Mouse (Mus musculus): ENCODE data around the gene Il5ra. TPM values are rescaled to one million over a fixed set of nuclear protein-coding genes. Genes with fewer than 3 reads are reported as not detected.

The Il5ra gene
- polyA plus RNA-seq (2012; fragmentation: generic; extraction: Trizol) = not detected

DNA sequence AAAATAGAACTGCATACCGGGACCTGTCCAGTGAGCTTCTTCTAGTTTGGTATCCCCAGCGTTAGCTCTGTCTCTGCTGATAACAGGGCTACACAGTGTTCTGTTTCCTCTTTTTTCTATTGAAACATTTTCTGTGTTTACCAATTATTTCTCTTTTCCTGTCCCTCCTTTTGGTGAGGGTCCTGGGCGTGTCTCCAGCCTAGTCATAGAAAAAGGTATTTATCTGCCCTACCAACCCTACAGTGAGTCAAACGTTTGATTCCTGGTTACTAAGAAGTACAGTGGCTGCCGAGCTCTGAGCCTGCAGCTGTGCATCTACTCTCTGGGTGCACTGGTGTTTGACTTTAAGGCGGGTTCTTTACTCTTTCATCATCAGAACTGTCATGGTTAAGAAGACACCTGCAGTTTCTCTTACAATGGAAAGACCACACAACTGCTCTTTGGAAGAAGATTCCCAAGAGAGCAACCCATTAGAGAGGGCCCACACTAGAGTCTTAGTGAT is at the start of gene Il5ra:
Gene Il5ra (minus strand): TSS at position 151 of the 502 bp plus-strand sequence.
- Histone ChIP-seq H3ac (ENCODE audit: control insufficient read depth, insufficient read length) (no peak within 1 kb of the TSS), H3K27me3 (ENCODE audit: control insufficient read depth, insufficient read depth, insufficient read length) (no peaks in the 10 kb centered on the region), H3K4me2 (ENCODE audit: low read depth) (no peak within 1 kb of the TSS), H3K79me2 (ENCODE audit: control insufficient read depth, insufficient read depth) (no peaks in the 10 kb centered on the region), H3K36me3 (ENCODE audit: control insufficient read depth, insufficient read depth) (no peaks in the 10 kb centered on the region), H3K4me3 (no peak within 1 kb of the TSS)
- no peak for TF ChIP-seq POLR2AphosphoS2 (IDR thresholded peaks at IDR 0.05; ENCODE audit: insufficient read length, low read depth)

- TF ChIP-seq REST (IDR thresholded peaks at IDR 0.05; ENCODE audit: insufficient read depth, insufficient read length) (no peak), MAX (IDR thresholded peaks at IDR 0.05; ENCODE audit: low read depth) (no peak), SRF (IDR thresholded peaks at IDR 0.05; ENCODE audit: control insufficient read depth, insufficient read length, low read depth) (no peak), TCF12 (IDR thresholded peaks at IDR 0.05; ENCODE audit: insufficient read depth, poor library complexity, severe bottlenecking) (no peak), USF1 (IDR thresholded peaks at IDR 0.05; ENCODE audit: low read depth) (no peak), CEBPB (IDR thresholded peaks at IDR 0.05; ENCODE audit: insufficient read depth, poor library complexity, severe bottlenecking) (no peak), TCF3 (IDR thresholded peaks at IDR 0.05; ENCODE audit: insufficient read length, low read depth) (no peak), E2F4 (IDR thresholded peaks at IDR 0.05; ENCODE audit: insufficient read depth) (no peak), POLR2A (IDR thresholded peaks at IDR 0.05; ENCODE audit: insufficient read length, low read depth) (no peak), MYOD1 (IDR thresholded peaks at IDR 0.05; ENCODE audit: control insufficient read depth in 1 of 3, insufficient read length in 2 of 3, low read depth in 2 of 3) (no peak), MYOG (IDR thresholded peaks at IDR 0.05; ENCODE audit: control insufficient read depth in 1 of 3, insufficient read depth in 1 of 3, insufficient read length in 2 of 3, low read depth in 2 of 3) (no peak), POLR2AphosphoS2 (IDR thresholded peaks at IDR 0.05; ENCODE audit: insufficient read length, low read depth) (no peak)
- Histone ChIP-seq H3K4me2 (ENCODE audit: low read depth) (no peak overlapping the region), H3K27me3 (ENCODE audit: control insufficient read depth, insufficient read depth, insufficient read length) (no peaks in the 10 kb centered on the region), H3K4me3 (no peak overlapping the region), H3K36me3 (ENCODE audit: control insufficient read depth, insufficient read depth) (peaks cover 24% of the 10 kb centered on the region), H3K79me2 (ENCODE audit: control insufficient read depth, insufficient read depth) (peaks cover 16% of the 10 kb centered on the region), H3ac (ENCODE audit: control insufficient read depth, insufficient read length) (no peak overlapping the region)
These were observed 45.4 kb upstream of the Il5ra start for GRCm38 (mm10) chr6:106794094-106794814.

GRCm38 (mm10) chr6:106793621-106794020 is 44.8 kb upstream of the Il5ra start:
- Histone ChIP-seq H3ac (ENCODE audit: control insufficient read depth, insufficient read length) (no peak overlapping the region), H3K79me2 (ENCODE audit: control insufficient read depth, insufficient read depth) (peaks cover 10% of the 10 kb centered on the region), H3K27me3 (ENCODE audit: control insufficient read depth, insufficient read depth, insufficient read length) (no peaks in the 10 kb centered on the region), H3K4me3 (no peak overlapping the region), H3K36me3 (ENCODE audit: control insufficient read depth, insufficient read depth) (peaks cover 29% of the 10 kb centered on the region), H3K4me2 (ENCODE audit: low read depth) (no peak overlapping the region)
- TF ChIP-seq TCF3 (IDR thresholded peaks at IDR 0.05; ENCODE audit: insufficient read length, low read depth) (no peak), MYOG (IDR thresholded peaks at IDR 0.05; ENCODE audit: control insufficient read depth in 1 of 3, insufficient read depth in 1 of 3, insufficient read length in 2 of 3, low read depth in 2 of 3) (no peak), CEBPB (IDR thresholded peaks at IDR 0.05; ENCODE audit: insufficient read depth, poor library complexity, severe bottlenecking) (no peak), SRF (IDR thresholded peaks at IDR 0.05; ENCODE audit: control insufficient read depth, insufficient read length, low read depth) (no peak), MYOD1 (IDR thresholded peaks at IDR 0.05; ENCODE audit: control insufficient read depth in 1 of 3, insufficient read length in 2 of 3, low read depth in 2 of 3) (no peak), E2F4 (IDR thresholded peaks at IDR 0.05; ENCODE audit: insufficient read depth) (no peak), POLR2AphosphoS2 (IDR thresholded peaks at IDR 0.05; ENCODE audit: insufficient read length, low read depth) (no peak), POLR2A (IDR thresholded peaks at IDR 0.05; ENCODE audit: insufficient read length, low read depth) (no peak), TCF12 (IDR thresholded peaks at IDR 0.05; ENCODE audit: insufficient read depth, poor library complexity, severe bottlenecking) (no peak), MAX (IDR thresholded peaks at IDR 0.05; ENCODE audit: low read depth) (no peak), REST (IDR thresholded peaks at IDR 0.05; ENCODE audit: insufficient read depth, insufficient read length) (no peak), USF1 (IDR thresholded peaks at IDR 0.05; ENCODE audit: low read depth) (no peak)

- H3K27me3 ChIP-seq (ENCODE audit: control insufficient read depth, insufficient read depth, insufficient read length) = no peaks in the 10 kb centered on the region
- H3K4me3 ChIP-seq = no peak overlapping the region
- peaks cover 34% of the 10 kb centered on the region for H3K36me3 ChIP-seq (ENCODE audit: control insufficient read depth, insufficient read depth)
- no peak overlapping the region for H3ac ChIP-seq (ENCODE audit: control insufficient read depth, insufficient read length)
- TF ChIP-seq CEBPB (IDR thresholded peaks at IDR 0.05; ENCODE audit: insufficient read depth, poor library complexity, severe bottlenecking) (no peak), MYOG (IDR thresholded peaks at IDR 0.05; ENCODE audit: control insufficient read depth in 1 of 3, insufficient read depth in 1 of 3, insufficient read length in 2 of 3, low read depth in 2 of 3) (no peak), USF1 (IDR thresholded peaks at IDR 0.05; ENCODE audit: low read depth) (no peak), E2F4 (IDR thresholded peaks at IDR 0.05; ENCODE audit: insufficient read depth) (no peak), MYOD1 (IDR thresholded peaks at IDR 0.05; ENCODE audit: control insufficient read depth in 1 of 3, insufficient read length in 2 of 3, low read depth in 2 of 3) (no peak), TCF12 (IDR thresholded peaks at IDR 0.05; ENCODE audit: insufficient read depth, poor library complexity, severe bottlenecking) (no peak), REST (IDR thresholded peaks at IDR 0.05; ENCODE audit: insufficient read depth, insufficient read length) (no peak), POLR2AphosphoS2 (IDR thresholded peaks at IDR 0.05; ENCODE audit: insufficient read length, low read depth) (no peak), TCF3 (IDR thresholded peaks at IDR 0.05; ENCODE audit: insufficient read length, low read depth) (no peak), POLR2A (IDR thresholded peaks at IDR 0.05; ENCODE audit: insufficient read length, low read depth) (no peak), SRF (IDR thresholded peaks at IDR 0.05; ENCODE audit: control insufficient read depth, insufficient read length, low read depth) (no peak), MAX (IDR thresholded peaks at IDR 0.05; ENCODE audit: low read depth) (no peak)
- no peak overlapping the region for H3K4me2 ChIP-seq (ENCODE audit: low read depth)
- peaks cover 4% of the 10 kb centered on the region for H3K79me2 ChIP-seq (ENCODE audit: control insufficient read depth, insufficient read depth)
These were observed 44.3 kb upstream of the Il5ra start for GRCm38 (mm10) chr6:106793088-106793487.

All from myocyte (in vitro differentiated cells).